Mouse (Mus musculus) forebrain, embryonic 11.5 days (tissue): ENCODE data around the gene Gtpbp8. TPM values are rescaled to one million over a fixed set of nuclear protein-coding genes. Genes with fewer than 3 reads are reported as not detected.

Source experiments
- ATAC-seq: fragments of 200-750 bp; cut with Nextera tagmentation; replicated peaks from 2 replicates; pipeline ENCODE4 v1.8.0; 2017; ENCODE audit warnings: moderate TSS enrichment; ENCODE audit not compliant: low FRiP score
- DNase-seq: peaks from one replicate; pipeline ENCODE4 v3.0.0-alpha.2; 2017; ENCODE audit warnings: low spot score
- H3K27ac ChIP-seq: fragments of 300-500 bp; sonication (generic); 2 replicates; pipeline ENCODE4 v1.5.1; 2014; ENCODE audit warnings: low read depth, low read length
- H3K27me3 ChIP-seq: fragments of 300-500 bp; sonication (generic); 2 replicates; pipeline ENCODE4 v1.6.1; 2014; ENCODE audit warnings: mild to moderate bottlenecking, low read length, mixed read lengths; ENCODE audit not compliant: control insufficient read depth, insufficient read depth
- H3K36me3 ChIP-seq: fragments of 300-500 bp; sonication (generic); 2 replicates; pipeline ENCODE4 v1.6.1; 2014; ENCODE audit warnings: mild to moderate bottlenecking, low read length, moderate library complexity, mixed read lengths; ENCODE audit not compliant: control insufficient read depth, insufficient read depth
- H3K4me1 ChIP-seq: fragments of 300-500 bp; sonication (generic); replicated peaks from 2 replicates; pipeline ENCODE4 v1.6.1; 2014; ENCODE audit warnings: low read length, mixed read lengths; ENCODE audit not compliant: control insufficient read depth, insufficient read depth
- H3K4me2 ChIP-seq: fragments of 300-500 bp; sonication (generic); 2 replicates; pipeline ENCODE4 v1.6.1; 2014; ENCODE audit warnings: low read depth, mild to moderate bottlenecking, low read length, moderate library complexity, mixed read lengths; ENCODE audit not compliant: severe bottlenecking
- H3K4me3 ChIP-seq: fragments of 300-500 bp; sonication (generic); 2 replicates; pipeline ENCODE4 v1.5.1; 2014; ENCODE audit warnings: low read depth, low read length
- H3K9ac ChIP-seq: fragments of 300-500 bp; sonication (generic); 2 replicates; pipeline ENCODE4 v1.6.1; 2014; ENCODE audit warnings: low read length
- H3K9me3 ChIP-seq: fragments of 300-500 bp; sonication (generic); 2 replicates; pipeline ENCODE4 v1.6.1; 2016; ENCODE audit warnings: low read length, mixed read lengths; ENCODE audit not compliant: control insufficient read depth
- WGBS: fragments of 180-500 bp; shearing (Covaris S2); extraction: QIAGEN DNeasy Blood & Tissue Kit; methylation state at CpG from one replicate; pipeline ENCODE4 v1.1.7; 2014; 5-methylcytosine and 5-hydroxymethylcytosine counted together
- polyA plus RNA-seq: library from polyadenylated mRNA; unstranded; fragments of >200 nt; fragmentation: Nextera tagmentation; extraction: Ambion mirVana; gene quantifications from 2 replicates; pipeline ENCODE4 v1.2.1, GENCODE M21; 2014

Gtpbp8 gene
- polyA plus RNA-seq, 1 experiment from 2014 or later, result 34.2 TPM

GRCm38 (mm10) chr16:44742753-44743152 lies 3.4 kb downstream of the Gtpbp8 start:
- WGBS, result 88% methylated on average over 1 of the region's 1 CpGs
- peaks cover 3% of the 10 kb centered on the region; the same call in 1 of the 2 replicates for H3K4me1 ChIP-seq
- ATAC-seq (no peak), DNase-seq (no peak)
- no peaks in the 10 kb centered on the region for H3K9me3 ChIP-seq
- peaks cover 4% of the 10 kb centered on the region; the same call in 1 of the 2 replicates for H3K36me3 ChIP-seq
- H3K4me3 ChIP-seq, result no peak overlapping the region
- no peak overlapping the region for H3K4me2 ChIP-seq
- no peaks in the 10 kb centered on the region for H3K27me3 ChIP-seq
- no peak overlapping the region for H3K9ac ChIP-seq
- no peak overlapping the region for H3K27ac ChIP-seq

DNA sequence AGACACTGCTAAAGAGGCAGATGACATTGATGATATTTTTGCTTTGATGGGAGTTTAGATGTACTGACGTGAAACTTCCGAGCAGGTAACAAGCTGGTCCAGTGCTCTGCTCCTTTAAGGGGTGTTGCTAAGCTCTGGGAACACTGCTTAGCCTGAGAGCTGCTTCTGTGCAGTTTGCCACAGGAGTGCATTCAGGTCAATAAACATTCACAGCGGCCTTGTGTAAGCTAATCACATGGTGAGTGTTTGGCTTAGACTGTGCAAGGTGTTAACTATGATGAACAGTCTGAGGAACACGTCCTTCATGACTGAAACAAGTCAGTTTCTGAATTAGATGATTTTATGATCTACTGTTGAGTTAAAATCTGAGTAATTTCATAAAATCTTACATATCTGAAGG lies 10.0 kb downstream of the Gtpbp8 start:
- 89% methylated on average over 4 of the region's 4 CpGs for WGBS
- Histone ChIP-seq H3K4me3 (no peak overlapping the region), H3K27ac (no peak overlapping the region), H3K36me3 (peaks cover 15% of the 10 kb centered on the region), H3K9me3 (no peaks in the 10 kb centered on the region), H3K27me3 (no peaks in the 10 kb centered on the region), H3K9ac (no peak overlapping the region), H3K4me1 (no peaks in the 10 kb centered on the region), H3K4me2 (no peak overlapping the region)
- DNase-seq, result no peak
- ATAC-seq, result no peak

DNA sequence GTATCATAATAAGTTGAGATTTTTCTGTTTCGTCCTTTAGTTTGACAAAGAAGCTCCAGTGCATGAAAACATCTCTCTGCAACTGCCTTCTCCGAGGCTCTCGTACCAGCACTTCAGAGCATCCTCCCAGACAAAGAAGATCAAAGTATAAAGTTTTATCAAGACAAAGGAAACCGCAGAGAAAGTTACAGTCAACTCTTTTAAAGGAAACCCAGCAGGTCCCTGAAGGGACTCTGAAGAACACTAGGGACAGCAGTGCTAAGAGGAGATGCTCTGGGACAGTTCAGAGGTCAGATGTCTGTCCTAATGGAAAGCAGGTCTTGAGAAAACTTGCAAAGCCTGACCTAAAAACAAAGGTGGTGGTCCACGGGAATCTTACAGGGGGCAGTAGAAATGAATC lies 10.5 kb downstream of the Gtpbp8 start:
- Histone ChIP-seq H3K9me3 (no peaks in the 10 kb centered on the region), H3K27ac (no peak overlapping the region), H3K36me3 (peaks cover 15% of the 10 kb centered on the region), H3K4me3 (no peak overlapping the region), H3K9ac (no peak overlapping the region), H3K4me1 (no peaks in the 10 kb centered on the region), H3K4me2 (no peak overlapping the region), H3K27me3 (no peaks in the 10 kb centered on the region)
- 87% methylated on average over 5 of the region's 5 CpGs for WGBS
- no peak for ATAC-seq
- no peak for DNase-seq

GRCm38 (mm10) chr16:44734059-44734458 lies 12.1 kb downstream of the Gtpbp8 start:
- peaks cover 15% of the 10 kb centered on the region for H3K36me3 ChIP-seq
- no peaks in the 10 kb centered on the region for H3K4me1 ChIP-seq
- H3K4me2 ChIP-seq, result no peak overlapping the region
- H3K27me3 ChIP-seq, result no peaks in the 10 kb centered on the region
- no peak overlapping the region for H3K4me3 ChIP-seq
- ATAC-seq (no peak), DNase-seq (no peak)
- 94% methylated on average over 3 of the region's 3 CpGs for WGBS
- H3K27ac ChIP-seq, result no peak overlapping the region
- H3K9me3 ChIP-seq, result no peaks in the 10 kb centered on the region
- no peak overlapping the region for H3K9ac ChIP-seq

GRCm38 (mm10) chr16:44727525-44727924 lies 18.6 kb downstream of the Gtpbp8 start:
- H3K36me3 ChIP-seq, result peaks cover 5% of the 10 kb centered on the region; the same call in 1 of the 2 replicates
- H3K4me3 ChIP-seq, result no peak overlapping the region
- DNase-seq, result no peak
- ATAC-seq, result no peak
- 99% methylated on average over 3 of the region's 3 CpGs for WGBS
- H3K27ac ChIP-seq, result no peak overlapping the region
- H3K27me3 ChIP-seq, result no peaks in the 10 kb centered on the region
- H3K4me1 ChIP-seq, result peaks cover 2% of the 10 kb centered on the region; the same call in 1 of the 2 replicates
- H3K4me2 ChIP-seq, result no peak overlapping the region
- no peak overlapping the region for H3K9ac ChIP-seq
- no peaks in the 10 kb centered on the region for H3K9me3 ChIP-seq

GRCm38 (mm10) chr16:44725286-44726223 lies 20.6 kb downstream of the Gtpbp8 start:
- no peak overlapping the region for H3K27ac ChIP-seq
- 51% methylated on average over 14 of the region's 14 CpGs for WGBS
- DNase-seq (peak; percentile 57), ATAC-seq (no peak)
- peak overlapping the region; percentile 78 for H3K4me2 ChIP-seq
- peak overlapping the region; percentile 91; the same call in 1 of the 2 replicates for H3K9ac ChIP-seq
- peak overlapping the region; percentile 85 for H3K4me3 ChIP-seq
- H3K4me1 ChIP-seq, result peaks cover 2% of the 10 kb centered on the region; the same call in 1 of the 2 replicates
- H3K27me3 ChIP-seq, result no peaks in the 10 kb centered on the region
- H3K9me3 ChIP-seq, result no peaks in the 10 kb centered on the region
- no peaks in the 10 kb centered on the region; the same call in 1 of the 2 replicates for H3K36me3 ChIP-seq

GRCm38 (mm10) chr16:44724847-44725246 lies 21.3 kb downstream of the Gtpbp8 start:
- Histone ChIP-seq H3K4me2 (peak overlapping the region; percentile 78), H3K27ac (peak overlapping the region; percentile 58), H3K36me3 (no peaks in the 10 kb centered on the region; the same call in 1 of the 2 replicates), H3K4me3 (peak overlapping the region; percentile 85), H3K27me3 (no peaks in the 10 kb centered on the region), H3K9ac (peak overlapping the region; percentile 91), H3K4me1 (peaks cover 2% of the 10 kb centered on the region; the same call in 1 of the 2 replicates), H3K9me3 (no peaks in the 10 kb centered on the region)
- WGBS, result 0% methylated on average over 14 of the region's 14 CpGs
- ATAC-seq, result peak; percentile 34
- DNase-seq, result peak; percentile 76

DNA sequence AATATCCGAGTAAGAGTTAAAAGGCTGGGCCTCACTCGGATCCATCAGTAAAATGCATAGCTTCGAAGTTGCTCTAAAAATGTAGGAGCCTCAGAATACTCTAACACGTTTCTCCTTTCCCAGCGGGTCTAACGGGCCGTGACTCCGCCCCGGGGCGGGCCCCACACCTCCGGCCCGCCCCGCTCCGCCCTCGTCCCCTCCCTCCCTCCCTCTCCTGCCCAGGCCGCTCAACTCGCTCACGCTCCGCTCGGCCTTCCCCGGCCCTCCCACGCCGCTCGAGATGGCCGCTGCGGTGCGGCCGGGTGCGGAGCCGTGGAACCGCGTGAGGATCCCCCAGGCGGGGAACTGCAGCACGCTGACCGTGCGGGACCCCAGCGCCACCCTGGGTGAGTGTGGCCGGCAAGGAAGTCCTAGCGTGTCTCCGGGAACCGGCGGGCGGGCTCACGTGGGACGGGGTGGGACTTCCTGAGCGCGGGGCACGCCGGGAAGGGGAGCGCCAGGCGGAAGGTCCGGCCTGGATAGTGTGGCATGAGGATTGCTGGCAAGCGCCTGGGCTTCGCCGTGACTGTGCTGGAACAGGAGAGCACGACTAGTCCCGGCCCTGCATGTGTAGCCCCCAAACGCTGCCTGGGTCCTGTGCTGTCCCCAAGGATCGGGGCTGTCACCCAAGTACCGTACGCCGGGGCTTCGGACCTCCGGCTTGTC lies 21.9 kb downstream of the Gtpbp8 start, which contains the start of gene Nepro:
Gene Nepro, plus strand, starts transcription at position 219 of the 705 bp plus-strand sequence.
- H3K4me2 ChIP-seq, result peak within 1 kb of the TSS; percentile 78
- 1% methylated on average over 64 of the region's 64 CpGs for WGBS
- peak within 1 kb of the TSS; percentile 91 for H3K9ac ChIP-seq
- no peaks in the 10 kb centered on the region; the same call in 1 of the 2 replicates for H3K36me3 ChIP-seq
- H3K4me3 ChIP-seq, result peak within 1 kb of the TSS; percentile 85
- DNase-seq, result peak; percentile 95
- H3K27ac ChIP-seq, result peak within 1 kb of the TSS; percentile 58
- H3K9me3 ChIP-seq, result no peaks in the 10 kb centered on the region
- ATAC-seq, result peak; percentile 97
- H3K4me1 ChIP-seq, result peaks cover 2% of the 10 kb centered on the region; the same call in 1 of the 2 replicates
- no peaks in the 10 kb centered on the region for H3K27me3 ChIP-seq
